Mouse (Mus musculus) lung, embryonic 14.5 days (tissue): ENCODE measurements around the gene Gpr18. TPM values are rescaled to one million over a fixed set of nuclear protein-coding genes. Genes with fewer than 3 reads are reported as not detected.
A peak's percentile ranks its signal among the peaks of the same experiment; 100 is the strongest.

Experiments
- ATAC-seq: fragments of 200-750 bp; cut with Nextera tagmentation; 2 replicates; pipeline ENCODE4 v1.8.0; 2017; ENCODE audit warnings: mild to moderate bottlenecking, moderate TSS enrichment, moderate library complexity; ENCODE audit not compliant: insufficient read depth
- DNase-seq: peaks from one replicate; pipeline ENCODE4 v3.0.0-alpha.2; 2015
- H3K27ac ChIP-seq: fragments of 300-500 bp; sonication (generic); 2 replicates; pipeline ENCODE4 v1.5.1; 2014; ENCODE audit warnings: low read depth, mild to moderate bottlenecking, moderate library complexity
- H3K27me3 ChIP-seq: fragments of 300-500 bp; sonication (generic); 2 replicates; pipeline ENCODE4 v1.6.1; 2014; ENCODE audit warnings: low read length, control low read depth; ENCODE audit not compliant: insufficient read depth
- H3K36me3 ChIP-seq: fragments of 300-500 bp; sonication (generic); 2 replicates; pipeline ENCODE4 v1.6.1; 2014; ENCODE audit warnings: control low read depth; ENCODE audit not compliant: insufficient read depth
- H3K4me1 ChIP-seq: fragments of 300-500 bp; sonication (generic); 2 replicates; pipeline ENCODE4 v1.6.1; 2014; ENCODE audit warnings: antibody characterized with exemption, control low read depth; ENCODE audit not compliant: insufficient read depth
- H3K4me2 ChIP-seq: fragments of 300-500 bp; sonication (generic); 2 replicates; pipeline ENCODE4 v1.6.1; 2014; ENCODE audit warnings: mild to moderate bottlenecking
- H3K4me3 ChIP-seq: fragments of 300-500 bp; sonication (generic); 2 replicates; pipeline ENCODE4 v1.5.1; 2014; ENCODE audit warnings: low read depth, low read length
- H3K9ac ChIP-seq: fragments of 300-500 bp; sonication (generic); 2 replicates; pipeline ENCODE4 v1.6.1; 2014
- H3K9me3 ChIP-seq: fragments of 300-500 bp; sonication (generic); 2 replicates; pipeline ENCODE4 v1.6.1; 2016; ENCODE audit warnings: low read depth, low read length, control low read depth
- CTCF ChIP-seq: IDR thresholded peaks from 2 replicates; pipeline ENCODE4 v1.5.1; 2016; ENCODE audit warnings: antibody characterized with exemption, low read depth
- WGBS: fragments of 180-500 bp; shearing (Covaris S2); extraction: QIAGEN DNeasy Blood & Tissue Kit; methylation state at CpG from one replicate; pipeline ENCODE4 v1.1.7; 2014; 5-methylcytosine and 5-hydroxymethylcytosine counted together
- polyA plus RNA-seq: library from polyadenylated mRNA; unstranded; fragments of >200 nt; fragmentation: Nextera tagmentation; extraction: Ambion mirVana; gene quantifications from 2 replicates; pipeline ENCODE4 v1.2.1, GENCODE M21; 2014

Gene Gpr18
- polyA plus RNA-seq, 1 experiment from 2014 or later = 0.47 TPM

DNA sequence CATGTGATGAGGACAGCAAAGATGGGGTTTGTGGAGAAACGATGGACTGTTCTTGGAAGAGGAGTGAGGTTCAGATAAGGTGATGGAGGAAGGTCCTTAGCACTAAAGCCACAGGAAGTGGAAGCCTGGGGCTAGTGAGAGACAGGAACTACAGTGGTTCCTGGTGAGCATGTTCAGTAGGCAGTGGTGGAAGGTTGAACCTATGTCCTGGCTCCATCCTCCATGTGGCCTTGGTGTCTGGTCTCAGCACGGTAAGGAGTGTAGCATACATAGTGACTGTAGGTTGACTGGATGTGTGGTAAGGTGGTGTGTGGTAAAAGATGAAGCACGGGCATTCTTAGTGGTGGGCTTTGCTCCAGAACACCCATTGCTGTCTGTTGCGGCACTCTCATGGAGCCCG lies 34.3 kb upstream of the Gpr18 start:
- Histone ChIP-seq H3K4me2 (no peak overlapping the region), H3K4me1 (no peaks in the 10 kb centered on the region), H3K4me3 (no peak overlapping the region), H3K9ac (no peak overlapping the region), H3K9me3 (no peaks in the 10 kb centered on the region), H3K27me3 (no peaks in the 10 kb centered on the region), H3K27ac (no peak overlapping the region), H3K36me3 (peaks cover 10% of the 10 kb centered on the region; the same call in 1 of the 2 replicates)
- no peak for ATAC-seq
- no peak for DNase-seq
- no peak for TF ChIP-seq CTCF
- WGBS = 89% methylated on average over 5 of the region's 5 CpGs

DNA sequence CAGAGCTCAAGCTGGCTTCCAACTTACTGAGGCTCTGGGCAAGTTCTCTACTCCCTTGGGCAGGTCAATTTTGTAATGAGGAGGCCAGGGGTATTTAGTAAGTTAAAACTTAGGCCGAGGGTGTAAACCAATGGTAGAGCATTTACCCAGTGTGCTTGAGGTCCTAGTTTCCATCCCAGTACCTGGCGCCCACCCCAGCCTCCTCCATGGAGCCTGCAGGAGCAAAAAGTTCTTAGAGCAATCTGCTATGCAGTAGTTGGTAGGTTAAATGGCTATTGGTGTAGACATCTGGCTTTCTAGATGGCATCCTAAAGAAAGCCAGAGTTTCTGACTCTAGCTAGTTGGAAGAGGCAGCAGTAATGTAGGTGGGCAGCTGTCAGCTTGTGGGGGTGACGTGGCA lies 33.9 kb upstream of the Gpr18 start:
- DNase-seq (no peak), ATAC-seq (no peak)
- H3K4me3 ChIP-seq = no peak overlapping the region
- no peak overlapping the region for H3K4me2 ChIP-seq
- WGBS = 91% methylated on average over 3 of the region's 3 CpGs
- H3K36me3 ChIP-seq = peaks cover 7% of the 10 kb centered on the region; the same call in 1 of the 2 replicates
- H3K4me1 ChIP-seq = no peaks in the 10 kb centered on the region
- no peak for TF ChIP-seq CTCF
- no peaks in the 10 kb centered on the region for H3K9me3 ChIP-seq
- no peaks in the 10 kb centered on the region for H3K27me3 ChIP-seq
- H3K9ac ChIP-seq = no peak overlapping the region
- H3K27ac ChIP-seq = no peak overlapping the region

DNA sequence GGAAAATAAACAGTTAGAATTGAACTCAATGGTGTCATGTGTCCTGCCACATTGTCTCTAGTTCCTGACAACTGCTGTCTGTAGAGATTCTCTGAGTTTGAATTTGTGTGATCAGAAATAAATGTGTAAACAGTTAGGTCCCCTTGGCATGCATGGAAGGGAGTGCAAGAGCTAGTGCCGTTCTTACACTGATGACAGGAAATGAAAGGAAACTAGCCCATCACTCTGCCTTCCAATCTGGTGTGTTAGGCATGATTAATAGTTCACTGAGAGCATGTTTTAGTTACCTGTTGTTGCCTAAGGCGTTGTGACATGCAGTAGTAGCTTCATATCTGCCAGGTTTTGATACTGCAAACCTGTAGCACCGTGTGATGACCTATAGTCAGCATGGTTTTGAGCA lies 32.4 kb upstream of the Gpr18 start:
- no peaks in the 10 kb centered on the region for H3K27me3 ChIP-seq
- no peak for TF ChIP-seq CTCF
- DNase-seq (no peak), ATAC-seq (no peak)
- no peak overlapping the region for H3K27ac ChIP-seq
- H3K4me1 ChIP-seq = no peaks in the 10 kb centered on the region
- H3K9ac ChIP-seq = no peak overlapping the region
- no peaks in the 10 kb centered on the region; the same call in 1 of the 2 replicates for H3K9me3 ChIP-seq
- H3K36me3 ChIP-seq = no peaks in the 10 kb centered on the region
- H3K4me3 ChIP-seq = no peak overlapping the region
- H3K4me2 ChIP-seq = no peak overlapping the region
- 64% methylated on average over 3 of the region's 3 CpGs for WGBS

DNA sequence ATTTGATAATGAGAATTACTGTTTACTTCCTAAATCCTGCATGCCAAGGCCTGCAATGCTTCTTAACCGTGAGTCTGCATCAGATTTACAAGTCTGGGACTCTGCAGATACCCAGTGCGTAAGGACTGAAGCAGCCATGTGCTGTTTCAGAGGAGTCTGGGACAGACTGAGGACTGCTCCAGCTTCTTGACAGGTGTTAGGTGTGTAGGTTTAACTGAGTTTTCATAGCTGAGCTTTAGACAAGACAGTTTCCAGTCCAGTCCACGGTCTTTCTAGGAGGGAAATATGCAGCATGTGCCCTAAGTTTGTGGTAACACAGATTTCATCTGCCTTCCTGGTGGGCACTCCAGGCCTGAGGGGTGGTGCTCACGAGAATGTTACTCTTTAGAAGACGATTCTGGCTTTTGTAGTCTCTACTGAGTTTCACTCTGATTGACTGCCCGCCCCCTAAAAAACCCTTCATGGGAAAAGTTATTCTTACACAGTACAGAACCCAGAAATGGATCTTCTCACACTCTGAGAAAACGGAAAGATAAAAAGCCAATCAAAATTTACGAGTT lies 31.7 kb upstream of the Gpr18 start:
- TF ChIP-seq CTCF = no peak
- no peak for DNase-seq

DNA sequence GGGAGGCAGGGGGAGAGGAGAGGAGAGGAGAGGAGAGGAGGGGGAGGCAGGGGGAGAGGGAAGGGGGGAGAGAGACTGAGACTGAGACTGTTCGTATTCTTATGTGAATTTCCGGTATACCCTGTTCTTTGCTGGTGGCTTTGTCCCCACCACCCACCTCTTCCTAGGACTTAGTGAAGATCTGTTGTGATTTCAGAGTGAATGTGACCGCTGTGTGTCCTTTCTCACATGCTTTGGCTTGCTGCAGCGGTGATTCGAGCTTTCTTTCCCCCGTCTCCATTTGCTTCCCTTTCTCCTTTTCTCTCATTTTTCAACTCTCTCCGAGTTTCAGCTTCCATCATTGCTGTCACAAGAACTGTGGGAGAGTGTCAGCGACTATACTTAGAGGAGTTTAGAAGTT lies 31.1 kb upstream of the Gpr18 start:
- no peak overlapping the region for H3K9ac ChIP-seq
- H3K36me3 ChIP-seq = no peaks in the 10 kb centered on the region
- 0 out of 2 replicates have a peak overlapping the region, but pooled peaks have one; percentile 24 for H3K27ac ChIP-seq
- no peaks in the 10 kb centered on the region for H3K4me1 ChIP-seq
- H3K27me3 ChIP-seq = no peaks in the 10 kb centered on the region
- no peak for DNase-seq
- no peak overlapping the region for H3K4me2 ChIP-seq
- H3K9me3 ChIP-seq = no peaks in the 10 kb centered on the region; the same call in 1 of the 2 replicates
- TF ChIP-seq CTCF = no peak
- 37% methylated on average over 8 of the region's 8 CpGs for WGBS
- ATAC-seq = no peak
- no peak overlapping the region for H3K4me3 ChIP-seq

More for the DNA sequence above, 31.7 kb upstream of the Gpr18 start:
- Histone ChIP-seq H3K27me3 (no peaks in the 10 kb centered on the region), H3K9me3 (no peaks in the 10 kb centered on the region; the same call in 1 of the 2 replicates), H3K4me2 (no peak overlapping the region), H3K27ac (no peak overlapping the region), H3K36me3 (no peaks in the 10 kb centered on the region), H3K4me3 (no peak overlapping the region), H3K4me1 (no peaks in the 10 kb centered on the region), H3K9ac (no peak overlapping the region)
- WGBS = 56% methylated on average over 8 of the region's 8 CpGs
- ATAC-seq = no peak

DNA sequence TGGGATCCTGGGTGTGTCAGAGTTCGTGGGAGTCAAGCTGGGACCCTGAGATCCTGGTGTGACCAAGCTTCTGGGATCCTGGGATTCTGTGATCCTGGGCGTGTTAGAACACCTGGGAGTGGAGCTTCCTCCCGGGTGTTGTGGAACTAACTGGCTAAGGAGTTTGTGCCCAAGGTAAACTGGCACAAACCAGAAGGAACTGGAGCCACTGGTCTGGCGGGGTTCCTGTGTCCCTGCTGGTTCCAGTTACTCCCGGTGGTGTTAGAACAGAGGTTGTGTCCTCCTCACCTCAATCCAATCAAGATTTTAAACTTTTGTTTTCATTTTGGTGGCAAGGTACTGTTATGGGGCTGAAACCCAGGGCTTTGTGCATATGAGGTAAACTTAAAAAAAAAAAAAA lies 30.6 kb upstream of the Gpr18 start:
- H3K36me3 ChIP-seq = no peaks in the 10 kb centered on the region
- WGBS = 75% methylated on average over 5 of the region's 5 CpGs
- TF ChIP-seq CTCF = no peak
- H3K4me1 ChIP-seq = no peaks in the 10 kb centered on the region
- H3K9me3 ChIP-seq = no peaks in the 10 kb centered on the region; the same call in 1 of the 2 replicates
- H3K27me3 ChIP-seq = no peaks in the 10 kb centered on the region
- DNase-seq = no peak
- H3K4me2 ChIP-seq = no peak overlapping the region
- ATAC-seq = no peak
- no peak overlapping the region for H3K4me3 ChIP-seq
- no peak overlapping the region for H3K27ac ChIP-seq
- no peak overlapping the region for H3K9ac ChIP-seq

DNA sequence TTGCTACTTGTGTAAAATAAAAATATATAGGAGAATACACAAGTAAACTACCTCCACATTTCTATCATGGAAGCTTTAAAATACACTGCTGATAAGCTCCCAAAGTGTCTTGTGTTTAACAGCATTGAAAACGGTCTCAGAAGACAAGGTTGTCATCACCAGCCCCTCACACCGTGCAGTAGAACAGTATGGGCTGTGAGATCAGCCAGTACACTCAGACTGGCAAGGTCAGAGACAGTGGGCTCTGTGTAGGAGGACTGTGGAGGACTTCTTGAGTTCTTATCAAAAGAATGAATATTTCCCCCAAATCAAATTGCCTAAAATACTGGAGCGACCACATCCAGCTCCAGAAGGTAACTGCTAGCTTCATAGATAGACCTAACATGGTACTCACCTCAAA lies 24.0 kb upstream of the Gpr18 start:
- no peak overlapping the region for H3K4me3 ChIP-seq
- H3K27ac ChIP-seq = no peak overlapping the region
- DNase-seq = no peak
- H3K9me3 ChIP-seq = no peaks in the 10 kb centered on the region; the same call in 1 of the 2 replicates
- no peaks in the 10 kb centered on the region for H3K27me3 ChIP-seq
- ATAC-seq = no peak
- no peaks in the 10 kb centered on the region; the same call in 1 of the 2 replicates for H3K36me3 ChIP-seq
- H3K4me1 ChIP-seq = no peaks in the 10 kb centered on the region
- 77% methylated on average over 3 of the region's 3 CpGs for WGBS
- TF ChIP-seq CTCF = no peak
- no peak overlapping the region for H3K9ac ChIP-seq
- no peak overlapping the region for H3K4me2 ChIP-seq
